Mouse (Mus musculus): ENCODE data around the gene Tnrc18. TPM values are rescaled to one million over a fixed set of nuclear protein-coding genes. Genes with fewer than 3 reads are reported as not detected.
A peak's percentile ranks its signal among the peaks of the same experiment; 100 is the strongest.

The Tnrc18 gene
- total RNA-seq, 2 experiments from 2014 or later: 79.8 to 81.9 TPM

DNA sequence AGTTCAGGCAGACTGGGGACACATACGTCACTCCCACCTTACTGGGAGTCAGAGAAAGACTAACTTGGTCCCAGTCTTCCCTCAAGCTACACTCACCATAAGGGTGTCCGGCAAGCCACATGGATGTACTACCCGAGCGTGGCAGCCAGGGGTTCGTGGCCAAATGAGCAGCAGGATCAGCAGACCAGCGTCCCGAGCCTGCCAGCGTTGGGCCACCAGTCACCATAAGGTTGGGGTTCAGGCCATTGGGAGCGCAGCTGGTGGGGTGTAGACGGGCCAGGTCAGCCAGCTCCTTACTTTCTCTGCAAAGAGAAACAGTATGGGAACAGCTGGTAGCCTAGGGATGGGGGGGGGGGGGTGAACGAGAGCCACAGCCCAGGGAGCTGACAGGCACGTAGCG, 41.4 kb downstream of the Tnrc18 start:
- no peak for DNase-seq

DNA sequence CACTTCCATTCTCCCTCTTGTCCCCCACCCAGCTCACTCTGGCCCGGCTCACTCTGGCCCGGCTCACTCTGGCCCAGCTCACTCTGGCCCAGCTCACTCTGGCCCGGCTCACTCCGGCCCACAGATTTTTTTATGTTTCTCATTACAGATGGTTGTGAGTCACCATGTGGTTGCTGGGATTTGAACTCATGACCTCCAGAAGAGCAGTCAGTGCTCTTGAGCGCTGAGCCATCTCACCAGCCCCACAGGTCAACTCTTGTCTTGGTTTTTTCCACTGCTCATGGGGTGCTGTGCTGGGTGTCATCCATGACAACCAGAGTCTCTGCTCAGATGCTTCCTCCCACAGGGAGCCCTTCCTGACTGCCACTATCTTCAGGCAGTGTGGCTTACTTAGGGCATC, 42.7 kb downstream of the Tnrc18 start:
- no peak for DNase-seq

- peak in 1 of 2 experiments; percentile 28 for DNase-seq
These were observed 45.5 kb downstream of the Tnrc18 start for GRCm38 (mm10) chr5:142771964-142772363.

DNA sequence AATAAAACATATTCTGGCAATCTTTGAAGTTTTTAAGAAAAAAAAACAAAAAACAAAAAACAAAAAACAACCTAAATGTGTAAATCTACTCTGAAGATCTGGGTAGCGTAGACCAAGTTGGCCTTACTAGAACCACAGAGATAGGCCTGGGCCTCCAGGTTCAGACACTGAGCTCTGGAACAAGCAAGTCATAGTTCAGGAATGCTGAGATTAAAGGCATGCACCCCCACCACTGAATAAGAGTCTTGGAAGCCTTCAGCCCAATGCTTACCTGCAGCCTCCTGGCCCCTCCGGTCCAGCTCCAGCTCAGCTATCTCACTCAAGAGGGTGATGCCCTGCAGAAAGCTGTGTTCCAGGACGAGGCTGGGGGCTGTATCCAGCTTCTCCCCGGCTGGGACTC, 46.4 kb downstream of the Tnrc18 start:
- no peak for DNase-seq

- no peak for DNase-seq
These were observed 47.8 kb downstream of the Tnrc18 start for GRCm38 (mm10) chr5:142769641-142770040.

GRCm38 (mm10) chr5:142768352-142769267, 48.9 kb downstream of the Tnrc18 start:
- no peak for DNase-seq

DNA sequence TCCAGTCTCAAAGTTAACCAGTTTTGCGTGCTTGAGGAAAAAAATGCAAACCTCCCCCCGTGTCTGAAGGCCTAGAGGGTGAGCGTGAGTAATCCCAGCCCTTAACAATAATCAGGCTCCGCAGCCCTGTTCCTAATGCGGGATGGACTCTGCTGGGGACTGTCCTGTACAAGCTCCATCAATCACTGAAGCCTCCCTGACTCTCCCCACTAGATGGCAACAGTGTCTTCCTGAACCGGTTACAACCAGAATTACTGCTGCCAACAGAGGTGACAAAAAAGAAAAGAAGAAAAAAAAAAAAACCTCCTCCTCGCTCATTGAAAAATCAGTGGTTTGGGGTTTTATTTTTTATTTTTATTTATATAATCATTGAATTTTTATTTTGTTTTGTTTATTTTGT, 49.5 kb downstream of the Tnrc18 start:
- DNase-seq: peak; percentile 78 to 79

- no peak for DNase-seq
These were observed 50.8 kb downstream of the Tnrc18 start for GRCm38 (mm10) chr5:142766708-142767107.

DNA sequence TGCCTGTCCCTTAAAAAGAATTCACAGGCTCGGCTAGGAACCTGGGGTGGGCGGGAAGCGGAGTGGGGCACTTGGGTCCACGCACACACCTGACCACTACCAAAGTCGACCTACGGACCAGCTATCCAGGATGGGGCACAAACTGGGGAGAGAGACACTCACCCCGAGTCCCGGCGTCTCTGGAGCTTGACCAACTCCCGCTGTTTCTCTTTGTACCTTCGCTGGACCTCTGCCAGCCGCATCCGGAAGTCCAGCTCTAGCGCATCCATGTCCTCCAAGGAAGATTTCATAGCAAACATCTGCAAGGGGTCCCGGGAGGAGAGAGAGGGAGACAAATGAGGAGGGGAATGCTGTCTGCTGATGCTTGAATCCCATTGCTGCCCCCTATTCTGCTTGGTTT, 52.6 kb downstream of the Tnrc18 start:
- no peak for DNase-seq

DNA sequence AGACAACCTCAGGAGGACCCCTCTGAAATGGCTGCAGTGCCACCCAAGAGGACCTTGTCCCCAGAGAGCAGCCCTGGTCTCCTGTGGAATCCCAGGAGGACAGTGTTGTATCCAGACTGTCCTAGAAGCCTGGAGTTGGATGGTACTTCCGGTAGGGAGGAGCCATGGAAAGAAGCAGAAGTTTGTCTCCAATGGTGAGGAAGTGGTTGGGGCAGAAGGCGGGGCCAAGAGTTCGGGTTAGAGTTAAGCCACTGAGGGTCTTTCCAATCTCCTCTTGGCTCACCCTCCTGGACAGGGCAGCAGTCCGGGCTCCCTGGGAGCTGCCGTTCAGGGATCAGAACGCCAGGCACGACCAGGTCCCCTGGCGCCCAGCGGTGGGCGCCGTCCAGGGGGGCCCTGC, 53.2 kb downstream of the Tnrc18 start:
- DNase-seq: no peak

GRCm38 (mm10) chr5:142762082-142762807, 55.2 kb downstream of the Tnrc18 start:
- DNase-seq: no peak

- DNase-seq: no peak
These were observed 56.0 kb downstream of the Tnrc18 start for GRCm38 (mm10) chr5:142761326-142761983.

DNA sequence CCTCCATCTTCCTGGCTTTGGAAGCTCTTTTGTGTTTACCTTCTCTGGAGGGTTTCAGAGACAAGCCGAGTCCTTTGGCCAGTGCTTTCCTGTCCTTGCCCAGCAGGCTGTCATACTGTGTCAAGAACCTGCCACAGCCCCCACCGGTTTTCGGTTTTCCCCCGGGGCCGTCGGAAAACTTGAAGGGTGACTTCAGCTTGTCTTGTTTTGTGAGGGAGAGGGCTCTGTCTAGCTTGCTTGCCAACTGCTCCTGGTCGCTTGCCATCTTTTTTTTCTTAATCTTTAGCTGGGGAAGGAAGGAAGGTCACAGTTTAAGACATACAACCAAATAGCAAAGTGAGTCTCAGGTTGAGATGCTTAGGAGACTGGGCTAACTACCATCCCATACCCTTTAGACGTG, 57.7 kb downstream of the Tnrc18 start:
- no peak for DNase-seq

DNA sequence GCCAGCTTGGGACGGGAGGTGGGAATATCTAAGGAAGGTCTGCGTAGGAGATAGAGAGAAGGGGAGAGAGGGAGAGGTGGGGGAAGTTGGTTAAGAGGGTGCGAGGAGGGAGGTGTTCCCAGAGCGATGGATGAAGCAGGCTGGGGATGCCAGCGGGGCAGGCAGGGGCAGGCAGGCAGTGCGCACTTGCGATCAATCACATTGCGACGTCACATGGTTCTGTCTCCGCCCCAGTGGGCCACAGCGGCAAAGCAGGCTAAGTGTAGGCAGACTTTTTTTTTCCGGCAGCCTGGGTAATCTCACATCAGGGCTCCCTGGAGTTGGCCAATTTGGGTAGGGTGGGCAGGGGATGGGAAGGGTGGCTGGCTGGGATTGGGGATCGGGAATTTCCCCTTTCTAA, 65.2 kb downstream of the Tnrc18 start:
- no peak for DNase-seq

DNA sequence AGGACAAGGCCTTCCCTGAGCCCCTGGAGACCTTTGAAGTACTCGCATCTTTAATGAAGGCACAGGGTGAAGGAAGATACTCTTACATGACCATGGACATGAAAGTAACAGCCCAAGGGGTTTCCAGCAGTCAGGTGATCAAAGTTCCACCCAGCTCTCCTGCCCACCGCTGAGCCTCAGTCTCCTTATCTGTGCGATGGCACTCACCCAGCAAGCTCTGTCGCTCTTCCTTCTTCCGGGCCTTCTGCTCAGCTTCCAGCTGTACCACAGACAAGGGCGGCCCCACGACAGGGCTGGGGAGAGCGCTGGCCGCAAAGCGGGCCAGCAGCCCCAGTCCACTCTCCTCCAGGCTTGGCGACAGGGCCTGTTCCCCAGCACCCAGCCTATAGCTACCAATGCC, 67.3 kb downstream of the Tnrc18 start:
- no peak for DNase-seq

- no peak for DNase-seq
These were observed 70.3 kb downstream of the Tnrc18 start for GRCm38 (mm10) chr5:142747026-142747629.

DNA sequence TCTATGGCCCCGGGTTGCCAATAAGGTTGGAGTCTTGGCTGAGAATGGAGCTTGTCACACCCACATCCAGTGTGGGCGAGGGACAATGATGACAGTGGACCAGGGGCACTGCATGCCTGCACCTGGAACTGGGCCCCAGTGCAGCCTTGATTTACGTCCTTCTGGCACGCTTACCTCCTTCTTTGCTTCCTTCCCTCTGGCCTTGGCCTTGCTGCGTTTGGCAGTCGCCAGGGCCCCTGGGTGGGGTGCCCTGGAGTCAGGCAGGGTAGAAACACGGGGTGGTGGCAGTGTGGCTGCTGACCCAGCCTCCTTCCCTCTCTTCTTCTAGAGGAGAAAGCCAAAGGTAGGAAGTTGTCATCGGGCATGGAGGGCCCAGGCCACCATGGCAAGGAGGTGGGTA, 77.5 kb downstream of the Tnrc18 start:
- DNase-seq: peak; percentile 76 to 78

- peak; percentile 66 to 70 for DNase-seq
These were observed 85.5 kb downstream of the Tnrc18 start for GRCm38 (mm10) chr5:142731916-142732315.

DNA sequence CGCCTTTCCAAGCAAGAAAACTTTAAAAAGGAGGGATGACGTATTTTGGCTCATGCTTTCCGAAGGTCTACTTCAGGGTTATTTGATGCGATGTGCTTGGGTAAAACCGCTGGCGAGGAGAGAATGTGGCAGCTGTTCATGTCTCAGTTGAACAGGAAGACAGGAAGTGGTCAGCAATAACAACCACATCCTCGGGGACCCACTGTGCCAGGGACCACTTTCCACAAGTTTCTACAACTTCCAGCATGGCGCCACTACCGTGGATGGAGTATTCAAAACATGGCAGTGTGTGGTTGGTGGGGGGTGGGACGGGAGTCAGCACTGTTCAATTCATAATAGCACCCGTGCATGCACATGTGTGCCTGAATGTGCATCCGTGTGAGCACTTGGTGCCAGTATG, 87.2 kb downstream of the Tnrc18 start:
- DNase-seq: no peak

- no peak for DNase-seq
These were observed 89.2 kb downstream of the Tnrc18 start for GRCm38 (mm10) chr5:142728301-142728700.

GRCm38 (mm10) chr5:142726748-142727147, 90.7 kb downstream of the Tnrc18 start:
- DNase-seq: no peak

GRCm38 (mm10) chr5:142724265-142724664, 93.2 kb downstream of the Tnrc18 start:
- no peak for DNase-seq

All from adrenal gland, postnatal 36 days (tissue).